Mouse (Mus musculus) olfactory bulb, adult 2 months (tissue): ENCODE measurements around the gene Wdr20. TPM values are rescaled to one million over a fixed set of nuclear protein-coding genes. Genes with fewer than 3 reads are reported as not detected.
A peak's percentile ranks its signal among the peaks of the same experiment; 100 is the strongest.

Experiments used
- H3K27ac ChIP-seq: fragments of 200-500 bp; 2 replicates; pipeline ENCODE4 v1.5.1; 2012; ENCODE audit warnings: low read depth, low read length; ENCODE audit not compliant: insufficient read depth
- H3K4me1 ChIP-seq: fragments of 200-500 bp; 2 replicates; pipeline ENCODE4 v1.6.1; 2012; ENCODE audit warnings: low read length; ENCODE audit not compliant: control insufficient read depth, insufficient read depth
- H3K4me3 ChIP-seq: fragments of 200-500 bp; 2 replicates; pipeline ENCODE4 v1.5.1; 2012; ENCODE audit warnings: mild to moderate bottlenecking, low read depth, low read length, moderate library complexity; ENCODE audit not compliant: insufficient read depth
- CTCF ChIP-seq: fragments of 200-500 bp; IDR thresholded peaks from 2 replicates; pipeline ENCODE4 v1.5.1; 2012; ENCODE audit warnings: low read depth, mild to moderate bottlenecking, low read length, moderate library complexity; ENCODE audit not compliant: insufficient read depth
- POLR2A ChIP-seq: fragments of 200-500 bp; IDR thresholded peaks from 2 replicates; pipeline ENCODE4 v1.6.1; 2012; ENCODE audit warnings: mild to moderate bottlenecking, low read depth, low read length, moderate library complexity; ENCODE audit not compliant: insufficient read depth
- WGBS: fragments of 180-500 bp; shearing (Covaris S2); methylation state at CpG from one replicate; pipeline ENCODE4 v1.1.7; 2018; 5-methylcytosine and 5-hydroxymethylcytosine counted together
- polyA plus RNA-seq: library from polyadenylated mRNA; stranded (reverse); fragments of >200 nt; gene quantifications from 2 replicates; pipeline ENCODE4 v1.2.4, GENCODE M21; 2012; ENCODE audit warnings: low replicate concordance; ENCODE audit not compliant: missing spikeins, insufficient read depth, insufficient read length

Wdr20 gene
- polyA plus RNA-seq, 1 experiment = not detected

DNA sequence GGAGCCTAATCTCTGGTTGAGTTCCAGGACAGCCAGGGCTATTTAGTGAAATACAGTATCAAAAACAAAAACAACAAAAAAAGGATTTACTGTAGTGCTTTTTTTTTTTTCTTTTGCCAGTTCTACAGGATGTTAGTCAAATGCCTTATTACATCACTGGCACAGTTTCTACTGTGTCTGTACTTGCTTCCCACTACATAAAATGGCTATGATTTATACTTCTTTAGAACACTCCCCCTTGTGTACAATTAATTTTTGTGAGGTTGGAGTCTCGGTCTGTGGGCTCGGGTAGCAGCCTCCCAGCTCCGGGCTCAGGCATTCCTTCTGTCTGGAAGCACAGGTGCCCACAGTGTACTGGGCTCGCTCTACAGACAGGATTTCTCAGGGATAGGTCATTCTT lies 1.1 kb upstream of the Wdr20 start:
- 11% methylated on average over 4 of the region's 4 CpGs for WGBS
- no peak overlapping the region for H3K4me3 ChIP-seq
- H3K27ac ChIP-seq = no peak overlapping the region
- H3K4me1 ChIP-seq = peaks cover 2% of the 10 kb centered on the region; the same call in 1 of the 2 replicates
- TF ChIP-seq POLR2A = no peak
- TF ChIP-seq CTCF = no peak

GRCm38 (mm10) chr12:110738158-110738921 lies 596 bp downstream of the Wdr20 start:
- H3K4me1 ChIP-seq = peaks cover 2% of the 10 kb centered on the region; the same call in 1 of the 2 replicates
- peak overlapping the region; percentile 58 for H3K4me3 ChIP-seq
- under 1% methylated on average over 72 of the region's 72 CpGs for WGBS
- no peak for TF ChIP-seq CTCF
- TF ChIP-seq POLR2A = no peak
- H3K27ac ChIP-seq = peak overlapping the region; percentile 53

- 86% methylated on average over 10 of the region's 10 CpGs for WGBS
- Histone ChIP-seq H3K27ac (no peak overlapping the region), H3K4me1 (peaks cover 11% of the 10 kb centered on the region), H3K4me3 (no peak overlapping the region)
- no peak for TF ChIP-seq CTCF
- TF ChIP-seq POLR2A = no peak
These were observed 13.2 kb downstream of the Wdr20 start for GRCm38 (mm10) chr12:110750770-110751439.

DNA sequence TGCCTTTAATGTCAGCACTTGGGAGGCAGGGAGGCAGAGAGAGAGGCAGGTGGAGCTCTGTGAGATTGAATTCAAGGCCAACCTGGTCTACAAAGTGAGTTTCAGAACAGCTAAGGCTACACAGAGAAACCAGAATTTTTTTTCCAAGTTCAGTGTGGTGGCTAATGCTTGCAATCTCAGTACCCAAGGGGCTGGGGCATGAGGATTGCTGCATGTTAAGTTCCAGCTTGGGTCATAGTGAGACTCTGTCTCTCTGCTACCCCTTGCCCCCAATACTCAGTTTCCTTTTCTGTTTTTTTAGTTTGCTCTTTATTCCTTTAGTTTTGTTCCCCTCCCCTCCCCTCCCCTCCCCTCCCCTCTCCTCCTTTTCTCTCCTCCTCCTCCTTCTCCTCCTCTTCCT lies 15.0 kb downstream of the Wdr20 start:
- no peak overlapping the region for H3K27ac ChIP-seq
- no peak overlapping the region for H3K4me3 ChIP-seq
- TF ChIP-seq POLR2A (no peak), CTCF (no peak)
- H3K4me1 ChIP-seq = peaks cover 7% of the 10 kb centered on the region

DNA sequence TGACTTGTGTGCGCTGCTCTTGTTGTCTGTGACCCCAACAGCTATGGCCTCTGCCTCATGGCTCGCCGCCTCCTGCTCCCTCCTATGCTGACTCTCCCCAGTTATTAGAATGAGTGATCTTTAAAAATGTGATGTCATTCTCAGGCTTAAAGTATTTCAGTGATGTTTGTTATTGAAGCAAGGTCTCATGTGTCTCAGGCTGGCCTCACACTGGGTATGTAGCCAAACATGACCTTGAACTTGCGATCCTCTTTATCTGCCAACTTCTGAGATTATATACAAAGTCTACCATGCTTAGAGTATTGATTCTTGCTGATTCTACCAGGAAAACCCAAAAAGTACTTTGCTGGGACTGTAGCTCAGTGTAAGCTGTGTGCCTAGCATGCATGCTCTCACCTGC lies 16.2 kb downstream of the Wdr20 start:
- 99% methylated on average over 4 of the region's 4 CpGs for WGBS
- Histone ChIP-seq H3K4me3 (no peak overlapping the region), H3K4me1 (peaks cover 6% of the 10 kb centered on the region; the same call in 1 of the 2 replicates), H3K27ac (no peak overlapping the region)
- no peak for TF ChIP-seq POLR2A
- TF ChIP-seq CTCF = no peak

DNA sequence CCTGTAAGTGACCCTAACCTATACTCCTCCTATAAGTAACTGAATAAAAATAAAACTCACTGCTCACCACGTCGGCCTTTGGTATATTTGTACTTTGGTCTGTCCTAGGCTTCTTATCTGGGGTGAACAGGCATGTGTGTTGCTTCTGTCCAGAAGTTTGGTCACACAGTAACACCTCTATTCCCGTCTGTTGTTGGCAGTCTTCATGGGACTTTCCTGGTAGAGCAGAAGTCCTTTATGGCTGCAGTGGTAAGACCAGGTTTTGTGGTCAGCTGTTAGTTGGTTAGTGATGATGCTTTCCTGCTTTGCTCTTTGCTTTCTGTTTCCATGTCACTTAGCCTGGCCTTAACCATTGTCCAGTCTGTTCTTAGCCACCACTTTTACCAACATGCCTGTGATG lies 19.4 kb downstream of the Wdr20 start:
- H3K27ac ChIP-seq = no peak overlapping the region
- no peaks in the 10 kb centered on the region for H3K4me1 ChIP-seq
- TF ChIP-seq CTCF = no peak
- no peak for TF ChIP-seq POLR2A
- H3K4me3 ChIP-seq = no peak overlapping the region
- 85% methylated on average over 3 of the region's 3 CpGs for WGBS

DNA sequence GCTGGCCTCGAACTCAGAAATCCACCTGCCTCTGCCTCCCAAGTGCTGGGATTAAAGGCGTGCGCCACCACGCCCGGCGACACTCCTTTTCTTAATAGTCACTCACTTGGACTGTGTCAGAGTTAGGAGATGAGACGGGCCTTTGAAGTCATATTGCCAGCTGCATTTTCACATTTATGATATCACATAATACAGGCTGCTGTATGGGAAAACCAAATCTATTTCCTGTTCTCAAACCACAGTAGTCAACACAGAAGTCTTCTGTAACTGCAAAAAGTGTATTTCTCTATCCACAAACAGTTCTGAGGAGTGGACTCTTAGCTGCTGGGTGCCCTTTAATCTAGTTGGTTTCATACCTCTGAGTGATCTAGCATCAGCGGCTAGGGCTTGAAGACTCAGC lies 21.2 kb downstream of the Wdr20 start:
- WGBS = 98% methylated on average over 8 of the region's 8 CpGs

GRCm38 (mm10) chr12:110762321-110762720 lies 24.6 kb downstream of the Wdr20 start:
- H3K27ac ChIP-seq = no peak overlapping the region
- TF ChIP-seq POLR2A (no peak), CTCF (no peak)
- WGBS = 28% methylated on average over 2 of the region's 2 CpGs
- no peak overlapping the region for H3K4me3 ChIP-seq
- H3K4me1 ChIP-seq = no peaks in the 10 kb centered on the region

More for the DNA sequence above, 21.2 kb downstream of the Wdr20 start:
- Histone ChIP-seq H3K4me3 (no peak overlapping the region), H3K4me1 (no peaks in the 10 kb centered on the region), H3K27ac (no peak overlapping the region)
- TF ChIP-seq CTCF = no peak
- TF ChIP-seq POLR2A = no peak

DNA sequence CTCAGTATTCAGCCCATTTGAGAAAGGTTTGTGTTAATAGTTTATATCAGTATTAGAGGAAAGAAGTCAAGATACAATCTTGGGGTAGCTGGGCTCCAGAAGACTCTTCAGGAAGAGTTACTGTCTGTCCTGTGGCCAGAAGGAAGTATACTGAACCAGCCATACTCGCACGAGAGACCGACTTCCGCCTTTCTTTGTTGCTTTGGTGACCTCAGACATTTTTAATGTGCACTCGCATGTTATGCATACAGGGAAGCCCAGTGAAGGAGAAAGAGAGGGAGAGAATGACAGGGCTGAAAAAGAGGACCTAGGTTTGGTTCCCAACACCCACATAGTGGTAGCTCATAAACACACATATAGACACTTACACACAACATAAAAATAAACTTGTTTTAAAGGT lies 26.8 kb downstream of the Wdr20 start:
- WGBS = 92% methylated on average over 5 of the region's 5 CpGs
- H3K27ac ChIP-seq = no peak overlapping the region
- peaks cover 5% of the 10 kb centered on the region for H3K4me1 ChIP-seq
- no peak for TF ChIP-seq CTCF
- no peak for TF ChIP-seq POLR2A
- no peak overlapping the region for H3K4me3 ChIP-seq

- TF ChIP-seq CTCF (no peak), POLR2A (no peak)
- Histone ChIP-seq H3K4me3 (no peak overlapping the region), H3K27ac (no peak overlapping the region), H3K4me1 (peaks cover 16% of the 10 kb centered on the region)
These were observed 30.8 kb downstream of the Wdr20 start for GRCm38 (mm10) chr12:110768562-110768961.
